Mouse (Mus musculus) WW6 (cell line): Measurements from ENCODE around the gene Kiss1r.

Source experiments
- DNase-seq: peaks from one replicate; pipeline ENCODE4 v3.0.0-alpha.2; 2013; ENCODE audit warnings: low read depth, low spot score

Kiss1r gene

DNA sequence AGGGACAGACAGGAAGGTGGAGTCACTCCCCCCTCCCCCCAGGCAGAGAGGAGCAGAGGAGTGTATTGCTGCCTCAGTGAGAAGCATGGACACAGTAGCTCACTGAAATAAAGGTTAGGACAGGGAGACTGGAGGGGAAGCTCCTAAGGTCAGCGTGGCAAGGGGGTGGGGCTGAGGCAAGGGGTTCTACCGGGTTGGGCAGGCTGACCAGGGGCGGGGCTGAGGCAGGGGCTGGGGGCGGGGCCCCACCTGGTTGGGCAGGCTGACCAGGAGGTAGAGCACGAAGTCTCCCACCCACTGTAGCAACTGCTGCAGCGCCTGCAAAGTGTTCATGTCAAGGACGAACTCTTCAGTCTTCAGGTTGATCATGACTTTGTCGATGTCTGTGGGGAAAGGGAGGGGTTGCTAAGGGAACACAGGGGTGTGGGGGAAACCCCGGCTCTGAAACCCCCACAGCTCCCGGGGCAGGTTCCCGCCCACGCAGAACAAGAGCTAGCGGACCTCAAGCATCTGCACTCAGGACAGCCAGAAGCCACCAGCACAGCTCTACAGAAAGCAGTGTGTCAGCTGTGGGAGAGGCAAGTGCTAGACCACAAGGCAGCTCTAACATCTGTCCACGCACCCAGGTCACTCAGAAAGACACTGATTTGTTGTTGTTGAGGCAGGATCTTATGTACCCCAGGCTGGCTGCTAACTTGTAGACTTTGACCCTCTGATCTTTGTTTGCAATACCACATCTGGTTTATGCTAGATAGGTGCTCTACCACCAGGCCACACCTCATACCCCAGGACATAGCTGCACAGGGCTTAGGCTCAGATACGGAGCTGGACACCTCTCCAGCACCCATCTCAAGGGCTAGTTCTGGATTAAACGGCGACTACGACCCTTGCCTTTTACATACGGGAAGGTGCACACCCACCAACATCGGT is 19.2 kb upstream of the Kiss1r start:
- DNase-seq, result no peak

DNA sequence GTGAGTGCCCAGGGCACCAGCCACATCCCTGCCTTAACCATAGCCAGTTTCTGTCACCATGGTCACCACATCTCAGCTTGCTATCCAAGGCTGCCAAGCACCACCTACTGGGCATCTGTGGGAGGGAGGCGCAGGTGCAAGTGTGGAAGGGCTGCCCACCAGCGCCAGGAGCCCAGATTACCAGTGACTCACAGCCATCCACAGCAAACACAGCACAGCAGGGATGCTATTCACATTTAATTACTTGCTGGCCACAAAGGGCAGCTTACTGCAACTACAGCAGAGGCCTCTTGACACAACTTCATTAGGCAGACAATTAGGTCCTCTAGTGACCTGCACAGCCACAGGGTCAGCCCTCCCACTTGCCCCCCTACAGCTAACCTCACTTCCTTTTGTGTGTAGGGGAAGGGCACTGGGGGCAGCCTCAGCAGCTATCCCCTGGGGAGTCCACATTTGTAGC is 15.8 kb upstream of the Kiss1r start:
- DNase-seq, result no peak

DNA sequence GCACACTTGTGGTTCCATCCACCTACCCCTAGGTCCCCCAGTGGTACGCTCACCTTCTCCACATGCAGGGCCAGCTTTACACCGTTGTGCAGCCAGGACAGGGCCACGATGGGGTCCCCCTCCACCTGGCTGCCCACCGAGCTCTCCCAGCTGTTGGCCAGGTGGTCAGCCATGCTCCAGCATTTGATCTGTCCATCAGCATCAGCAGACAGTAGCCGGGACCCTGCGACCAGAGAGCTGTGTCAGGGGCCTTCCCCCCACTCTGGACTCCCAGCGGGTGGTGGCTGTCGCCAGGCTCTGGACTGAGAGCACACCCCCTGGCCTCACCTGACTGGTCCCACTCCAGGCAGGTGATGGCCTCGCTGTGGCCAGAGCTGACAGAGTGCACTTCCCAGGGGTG is 10.1 kb upstream of the Kiss1r start:
- DNase-seq, result no peak

DNA sequence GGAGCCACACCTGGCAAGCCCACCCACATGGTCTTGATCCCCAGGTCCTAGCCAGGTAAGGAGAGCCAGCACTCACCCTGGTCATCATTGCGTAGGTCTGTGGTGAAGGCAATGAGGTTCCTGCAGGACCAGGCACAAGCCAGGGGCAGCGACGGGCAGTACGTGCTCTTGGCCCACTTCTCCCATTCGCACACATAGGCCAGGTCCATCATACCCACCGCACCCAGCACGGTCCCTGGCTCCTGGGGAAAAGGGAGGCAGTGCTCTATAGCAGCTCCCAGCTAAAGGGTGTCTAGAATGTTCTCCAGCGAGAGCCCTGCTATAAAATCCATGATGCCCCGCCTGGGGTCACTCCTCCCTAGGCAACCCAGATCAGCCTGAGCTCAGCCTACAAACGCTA is 9.4 kb upstream of the Kiss1r start:
- DNase-seq, result no peak

DNA sequence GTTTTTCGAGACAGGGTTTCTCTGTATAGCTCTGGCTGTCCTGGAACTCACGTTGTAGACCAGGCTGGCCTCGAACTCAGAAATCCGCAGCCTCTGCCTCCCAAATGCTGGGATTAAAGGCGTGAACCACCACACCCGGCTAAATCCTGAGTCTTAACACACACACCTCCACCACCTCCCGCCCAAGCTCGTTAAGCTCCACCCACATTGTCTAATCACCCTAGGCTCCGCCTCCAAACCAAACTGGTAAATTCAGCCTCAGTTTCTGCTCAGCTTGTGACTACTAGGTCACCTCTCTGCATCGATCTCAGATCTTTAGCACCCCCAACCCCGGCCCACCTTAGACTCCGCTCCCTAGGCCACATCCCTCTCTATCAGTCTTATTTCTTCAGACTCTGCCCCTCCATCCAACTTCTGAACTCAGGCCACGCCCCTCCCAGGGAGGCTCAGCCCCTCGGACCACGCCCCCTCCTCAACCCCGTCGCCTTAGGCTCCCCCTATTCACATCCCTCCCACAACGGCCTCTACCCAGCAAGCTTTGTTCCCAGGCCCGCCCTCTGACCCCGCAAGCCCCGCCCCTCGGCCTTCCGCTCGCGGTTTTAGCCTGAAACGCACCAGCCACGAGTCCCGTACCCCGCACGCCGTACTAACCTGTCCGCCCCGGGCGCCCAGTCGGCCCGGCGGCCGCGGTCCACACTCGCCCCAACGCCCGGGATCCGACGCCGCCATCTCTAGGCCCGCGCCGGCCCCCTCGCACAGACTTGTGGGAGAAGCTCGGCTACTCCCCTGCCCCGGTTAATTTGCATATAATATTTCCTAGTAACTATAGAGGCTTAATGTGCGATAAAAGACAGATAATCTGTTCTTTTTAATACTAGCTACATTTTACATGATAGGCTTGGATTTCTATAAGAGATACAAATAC is 8.3 kb upstream of the Kiss1r start, which contains the start of gene Med16:
Med16 (minus strand) TSS at position 757 of the 925 bp plus-strand sequence.
- DNase-seq, result peak; percentile 88

DNA sequence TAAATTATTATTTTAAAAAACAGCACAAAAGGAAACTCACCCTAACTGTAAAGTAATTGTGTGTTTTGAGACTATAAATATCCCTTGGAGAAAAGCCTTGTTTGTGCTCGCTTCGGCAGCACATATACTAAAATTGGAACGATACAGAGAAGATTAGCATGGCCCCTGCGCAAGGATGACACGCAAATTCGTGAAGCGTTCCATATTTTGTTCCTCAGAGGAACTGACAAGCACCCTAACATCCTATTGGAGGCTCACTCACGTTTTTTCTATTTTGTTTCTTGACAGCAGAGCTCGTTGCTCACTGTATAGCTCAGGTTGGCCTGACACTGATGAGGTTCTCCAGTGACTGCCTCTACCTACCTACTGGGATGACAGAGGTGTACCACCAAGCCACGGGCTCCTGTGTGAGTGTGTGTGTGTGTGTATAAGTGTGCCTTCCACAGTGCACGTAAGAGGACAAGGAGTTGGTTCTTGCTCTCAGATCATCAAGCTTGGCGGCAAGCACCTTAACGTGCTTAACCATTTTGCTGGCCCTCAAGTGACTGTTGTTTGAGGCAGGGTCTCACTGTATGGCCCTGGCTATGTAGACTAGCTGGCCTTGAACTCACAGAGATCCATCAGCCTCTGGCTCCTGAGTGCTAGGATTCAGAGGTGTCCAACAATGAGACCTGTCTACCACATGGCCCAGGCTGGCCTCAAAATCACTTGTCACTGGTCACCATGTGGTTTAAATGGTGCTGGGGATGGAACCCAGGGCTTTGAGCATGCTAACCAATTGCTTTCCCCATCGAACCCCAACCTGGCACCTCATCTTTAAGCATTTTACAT is 7.5 kb upstream of the Kiss1r start:
- no peak for DNase-seq

DNA sequence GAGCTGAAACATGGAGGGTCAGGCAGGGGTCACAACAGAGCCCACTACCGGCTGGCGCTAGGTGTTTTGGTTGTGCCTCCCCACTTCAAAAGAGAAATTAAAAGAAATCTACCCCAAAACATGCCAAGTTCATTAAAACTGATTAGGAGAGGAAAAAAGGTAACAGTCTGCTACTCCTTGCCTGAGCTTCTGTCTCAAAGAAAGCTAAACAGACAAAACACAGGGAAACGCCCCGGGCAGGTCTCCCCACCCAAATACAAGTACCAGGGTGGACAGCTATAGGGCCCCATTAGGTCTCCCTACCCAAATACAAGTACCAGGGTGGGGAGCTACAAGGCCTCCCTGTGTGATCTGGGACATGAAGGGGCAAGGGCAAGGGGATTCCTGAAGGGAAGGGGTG is 6.2 kb upstream of the Kiss1r start, which contains the start of gene Gm26602:
Gm26602 (plus strand) TSS at position 301 of the 400 bp plus-strand sequence.
- DNase-seq, result no peak

DNA sequence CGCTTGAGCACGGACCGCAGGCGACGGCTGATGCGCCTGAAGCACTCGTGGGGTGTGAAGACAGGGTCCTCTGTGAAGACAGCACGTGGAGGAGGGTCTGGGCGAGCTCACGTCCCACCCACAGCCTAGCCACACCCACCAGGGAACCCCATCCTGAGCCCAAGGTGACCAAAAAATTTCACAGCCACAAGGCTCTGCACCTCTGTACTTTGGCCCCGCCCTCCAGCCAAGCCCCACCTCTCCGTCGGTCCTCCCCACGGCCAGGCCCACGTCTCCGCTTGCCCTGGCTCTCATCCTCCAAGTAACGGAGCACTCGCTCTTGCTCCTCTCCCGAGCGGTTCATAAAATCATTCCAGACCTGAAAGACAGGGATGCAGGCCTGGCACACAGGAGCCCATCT is 4.4 kb upstream of the Kiss1r start:
- no peak for DNase-seq

DNA sequence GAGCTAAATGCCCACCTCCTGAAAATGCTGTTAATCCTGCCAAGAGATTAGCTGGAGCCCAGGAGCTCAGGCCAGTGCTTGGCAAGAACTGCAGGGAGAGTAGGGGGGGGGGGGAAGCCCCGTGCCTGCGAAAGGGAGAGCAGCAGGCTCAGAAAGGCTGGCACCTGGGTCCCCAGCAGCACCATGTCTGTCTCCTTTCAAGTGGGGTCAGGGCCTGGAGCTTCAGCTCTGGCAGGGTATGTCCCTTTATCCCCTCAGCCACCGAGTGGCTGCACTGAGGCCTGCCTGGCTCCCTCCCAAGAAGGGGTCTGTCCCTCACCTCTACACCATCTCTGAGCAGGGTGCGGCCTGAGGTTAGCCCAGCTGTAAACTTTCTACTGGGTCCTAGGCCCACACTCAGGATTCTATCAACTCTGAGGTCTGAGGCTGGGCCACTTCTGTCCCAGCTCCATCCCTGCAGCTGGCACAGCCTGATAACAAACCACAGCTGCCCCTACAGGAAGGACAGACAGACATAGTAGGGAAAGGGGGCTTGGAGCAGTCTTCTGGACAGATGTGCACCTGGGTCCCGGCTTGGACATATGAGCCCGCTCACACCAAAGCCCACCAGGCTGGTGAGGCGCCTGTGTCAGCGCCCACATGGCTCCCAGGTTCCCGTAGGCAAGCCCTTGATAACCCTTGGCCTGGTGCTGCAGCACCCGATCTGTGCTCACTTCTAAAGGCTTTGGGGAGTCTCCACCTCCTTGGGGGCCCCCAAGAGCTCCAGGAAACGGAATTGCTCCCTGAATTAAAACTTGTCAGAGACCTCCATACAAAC is 2.4 kb upstream of the Kiss1r start:
- DNase-seq, result no peak

DNA sequence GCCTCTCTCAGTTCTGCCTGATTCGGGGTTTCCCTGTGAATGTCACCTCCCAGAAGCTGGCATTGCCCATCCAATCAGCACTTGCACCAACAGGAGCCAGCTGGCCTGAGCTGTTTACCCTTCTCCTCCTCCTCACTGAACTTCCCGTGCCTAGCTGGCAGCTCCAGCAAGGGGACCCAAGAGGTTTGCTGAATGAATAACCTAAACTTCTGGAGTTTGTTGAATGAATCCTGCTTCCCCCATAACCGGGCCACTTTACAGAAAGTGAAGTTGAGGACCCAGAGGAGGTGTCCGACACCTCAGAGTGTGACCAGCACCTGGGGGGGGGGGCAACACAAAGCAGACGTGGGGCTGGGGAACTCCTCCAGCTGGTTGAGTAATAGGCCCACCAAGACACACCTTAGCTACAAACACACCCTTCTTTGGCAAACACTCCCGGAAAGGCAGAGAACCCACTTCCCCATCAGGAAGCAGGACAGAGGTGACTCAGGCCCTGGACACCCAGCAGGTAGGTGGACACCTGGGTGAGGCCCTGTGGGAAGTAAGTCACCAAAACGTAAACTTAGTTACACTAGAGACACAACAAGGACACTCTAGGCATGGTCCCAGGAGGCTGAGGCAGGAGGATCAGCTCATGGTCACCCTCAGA is 1.7 kb upstream of the Kiss1r start:
- no peak for DNase-seq

DNA sequence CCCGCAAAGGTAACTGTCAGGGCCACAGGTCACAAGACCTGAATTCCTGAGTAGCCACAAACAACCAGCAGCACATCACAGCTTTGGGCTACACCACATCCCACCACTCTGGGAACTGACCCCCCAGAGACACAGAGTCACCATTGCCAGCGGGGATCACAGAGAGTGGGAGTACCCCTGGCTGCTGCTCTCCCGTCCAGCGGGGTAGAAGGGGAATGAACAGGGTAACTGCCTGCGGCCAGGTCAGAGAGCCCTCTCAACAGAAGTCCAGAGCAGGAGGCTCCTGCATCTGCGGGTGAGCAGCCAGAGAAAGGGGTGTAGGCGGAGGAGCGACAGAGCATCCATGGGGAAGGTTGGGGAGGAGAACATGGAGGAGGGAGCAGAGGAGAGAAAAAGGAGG is 690 bp upstream of the Kiss1r start:
- DNase-seq, result no peak

DNA sequence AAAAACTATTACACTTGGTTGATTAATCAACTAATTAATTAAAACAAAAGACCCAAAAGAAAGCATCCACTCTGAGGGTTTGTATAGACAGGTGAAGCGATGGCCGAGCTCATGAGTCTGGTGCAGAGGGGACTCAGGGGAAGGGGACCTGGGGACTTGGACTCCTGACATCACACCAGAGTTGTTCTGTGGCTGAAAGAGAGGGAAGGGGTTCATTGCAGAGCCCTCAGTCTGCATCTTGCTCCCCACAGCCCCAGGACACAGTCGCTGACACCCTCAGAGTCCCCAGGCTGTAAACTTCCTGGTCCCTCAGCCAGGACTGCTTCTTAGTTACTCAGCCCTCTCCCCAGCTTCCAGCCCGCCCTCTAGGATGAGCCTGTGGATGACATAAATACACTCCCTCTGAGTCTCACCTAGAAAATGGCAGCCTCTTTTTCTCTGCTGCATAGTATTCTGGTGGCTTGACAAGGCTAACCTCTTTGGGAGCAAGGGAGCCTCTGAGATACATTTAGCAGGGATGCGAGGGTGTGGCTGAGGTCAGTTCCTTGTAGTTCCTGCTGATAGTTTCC is 845 bp downstream of the Kiss1r start:
- DNase-seq, result no peak

DNA sequence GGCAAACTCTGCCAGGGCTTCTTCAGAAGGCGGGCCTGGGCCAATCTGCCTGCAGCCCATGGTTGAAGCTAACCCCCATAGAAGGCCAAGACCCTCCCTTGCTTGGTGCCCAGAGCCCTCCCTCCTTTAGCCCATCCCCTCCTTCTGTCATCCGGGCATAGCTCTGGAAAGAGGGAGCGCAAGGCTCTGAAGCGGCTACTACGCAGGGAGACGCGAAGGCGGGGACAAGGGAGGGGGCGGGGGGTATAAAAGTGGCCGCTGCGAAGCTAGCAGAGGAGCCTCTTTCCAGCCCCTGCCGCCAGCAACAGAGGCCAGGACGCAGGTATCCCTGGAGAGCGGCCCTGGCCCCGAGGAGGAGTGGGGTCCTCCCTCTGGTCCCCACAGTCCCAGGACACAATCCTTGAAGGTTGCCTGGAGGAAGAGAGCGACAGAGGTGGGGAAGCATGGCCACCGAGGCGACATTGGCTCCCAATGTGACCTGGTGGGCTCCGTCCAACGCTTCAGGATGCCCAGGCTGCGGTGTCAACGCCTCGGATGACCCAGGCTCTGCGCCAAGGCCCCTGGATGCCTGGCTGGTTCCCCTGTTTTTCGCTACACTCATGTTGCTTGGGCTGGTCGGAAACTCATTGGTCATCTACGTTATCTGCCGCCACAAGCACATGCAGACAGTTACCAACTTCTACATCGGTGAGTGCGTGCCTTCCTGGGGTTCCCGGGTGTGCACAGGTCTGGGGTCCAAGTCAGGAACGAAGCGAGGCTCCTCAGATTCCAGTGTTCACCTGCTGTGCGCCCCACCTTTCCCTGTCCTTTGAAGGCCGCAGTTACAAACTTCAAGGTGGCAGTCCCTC is 1.7 kb downstream of the Kiss1r start:
- no peak for DNase-seq

DNA sequence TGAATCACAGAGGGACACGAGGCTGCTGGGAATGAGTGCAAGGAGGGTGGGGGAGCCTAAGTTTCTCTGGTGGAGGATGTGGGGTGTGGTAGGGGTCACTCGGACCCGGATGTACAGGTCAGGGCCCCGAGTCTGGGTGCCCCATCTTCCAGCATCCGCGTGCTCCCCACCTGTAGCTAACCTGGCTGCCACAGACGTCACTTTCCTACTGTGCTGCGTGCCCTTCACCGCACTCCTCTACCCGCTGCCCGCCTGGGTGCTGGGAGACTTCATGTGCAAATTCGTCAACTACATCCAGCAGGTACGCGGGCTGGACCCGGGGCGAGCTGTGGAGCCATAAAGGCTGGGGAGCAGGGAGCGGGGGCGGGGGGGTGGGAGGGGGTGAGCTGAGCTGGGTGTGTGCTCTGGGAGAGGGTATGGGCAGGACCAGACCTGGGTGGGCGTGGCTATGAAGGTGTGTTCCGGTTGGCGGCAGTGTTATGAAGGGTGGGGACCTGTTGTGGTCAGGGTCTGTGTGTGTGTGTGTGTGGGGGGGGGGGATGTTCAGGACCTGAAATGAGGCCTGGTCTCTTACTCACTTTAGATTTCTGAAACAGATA is 2.6 kb downstream of the Kiss1r start:
- no peak for DNase-seq

DNA sequence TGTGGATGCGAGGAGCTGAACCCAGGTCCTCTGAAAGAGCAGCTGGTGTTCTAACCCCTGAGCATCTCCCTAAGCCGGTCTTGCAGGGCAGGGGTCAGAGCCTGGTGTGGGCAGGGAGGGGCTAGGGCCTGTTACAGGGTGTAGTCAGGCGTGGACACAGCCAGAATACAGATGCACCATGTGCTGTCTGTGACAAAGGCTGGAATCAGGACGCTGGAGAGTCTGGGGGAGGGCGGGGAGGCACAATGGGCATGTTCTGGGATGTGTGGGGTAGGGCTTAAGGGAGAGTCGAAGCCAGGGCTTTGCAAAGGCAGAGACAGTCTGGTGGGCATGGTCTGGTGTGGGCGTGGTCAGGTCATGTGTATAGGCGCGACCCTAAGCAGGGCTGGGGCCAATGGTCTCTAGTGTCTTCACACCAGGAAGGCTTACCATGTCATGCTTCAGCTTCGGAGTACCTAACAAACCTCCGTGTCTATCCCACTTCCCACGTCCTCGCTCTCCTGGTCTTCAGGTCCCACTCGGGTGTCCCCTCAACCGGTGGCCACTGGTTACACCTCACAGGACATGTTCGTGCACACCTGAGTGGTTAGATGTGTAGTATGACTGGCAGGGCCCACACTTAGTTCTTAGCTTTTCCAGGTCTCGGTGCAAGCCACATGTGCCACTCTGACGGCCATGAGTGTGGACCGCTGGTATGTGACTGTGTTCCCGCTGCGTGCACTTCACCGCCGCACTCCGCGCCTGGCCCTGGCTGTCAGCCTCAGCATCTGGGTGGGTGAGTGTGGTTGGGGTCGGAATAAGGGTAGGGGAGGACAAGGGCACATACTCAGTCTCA is 3.5 kb downstream of the Kiss1r start:
- DNase-seq, result no peak

DNA sequence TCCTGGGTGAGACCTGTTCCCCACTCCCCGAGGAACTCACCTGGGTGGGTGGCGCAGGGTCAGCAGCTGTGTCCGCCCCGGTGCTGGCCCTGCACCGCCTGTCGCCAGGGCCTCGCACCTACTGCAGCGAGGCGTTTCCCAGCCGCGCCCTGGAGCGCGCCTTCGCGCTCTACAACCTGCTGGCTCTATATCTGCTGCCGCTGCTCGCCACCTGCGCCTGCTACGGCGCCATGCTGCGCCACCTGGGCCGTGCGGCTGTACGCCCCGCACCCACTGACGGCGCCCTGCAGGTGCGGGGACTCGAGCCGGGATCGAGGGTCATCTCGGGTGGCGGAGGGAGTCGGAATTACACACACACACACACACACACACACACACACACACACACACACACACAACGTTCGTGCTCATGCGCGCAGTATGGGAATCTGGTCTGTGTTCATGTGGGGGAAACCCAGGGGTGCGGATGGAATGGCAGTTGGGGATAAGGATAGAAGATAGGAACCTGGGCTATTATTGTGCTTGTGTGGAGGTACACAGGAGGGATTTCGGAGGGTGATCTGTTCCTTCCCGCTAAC is 4.3 kb downstream of the Kiss1r start, which contains the start of gene R3hdm4:
R3hdm4 (minus strand) TSS at position 251 of the 578 bp plus-strand sequence.
- DNase-seq, result no peak

DNA sequence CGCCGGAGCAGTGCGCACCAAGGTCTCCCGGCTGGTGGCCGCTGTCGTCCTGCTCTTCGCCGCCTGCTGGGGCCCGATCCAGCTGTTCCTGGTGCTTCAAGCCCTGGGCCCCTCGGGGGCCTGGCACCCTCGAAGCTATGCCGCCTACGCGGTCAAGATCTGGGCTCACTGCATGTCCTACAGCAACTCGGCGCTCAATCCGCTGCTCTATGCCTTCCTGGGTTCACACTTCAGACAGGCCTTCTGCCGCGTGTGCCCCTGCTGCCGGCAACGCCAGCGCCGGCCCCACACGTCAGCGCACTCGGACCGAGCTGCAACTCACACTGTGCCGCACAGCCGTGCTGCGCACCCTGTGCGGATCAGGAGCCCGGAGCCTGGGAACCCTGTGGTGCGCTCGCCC is 4.8 kb downstream of the Kiss1r start:
- no peak for DNase-seq
